Mouse (Mus musculus) neural tube, embryonic 11.5 days (tissue): ENCODE measurements around the gene Rap1b. TPM values are rescaled to one million over a fixed set of nuclear protein-coding genes. Genes with fewer than 3 reads are reported as not detected.
"Not testable (repeated sequence)": the region's sequence is repeated elsewhere in the genome, so short reads cannot be mapped to it uniquely, and the experiment has no call there.

ENCODE experiments used
- ATAC-seq: fragments of 200-750 bp; cut with Nextera tagmentation; 2 replicates; pipeline ENCODE4 v1.8.0; 2017; ENCODE audit warnings: moderate number of reproducible peaks, mild to moderate bottlenecking, moderate TSS enrichment, moderate library complexity; ENCODE audit not compliant: insufficient read depth, low FRiP score, low TSS enrichment
- DNase-seq: peaks from one replicate; pipeline ENCODE4 v3.0.0-alpha.2; 2015; ENCODE audit warnings: low spot score
- H3K27ac ChIP-seq: fragments of 300-500 bp; sonication (generic); 2 replicates; pipeline ENCODE4 v1.5.1; 2014; ENCODE audit warnings: low read depth, mild to moderate bottlenecking, low read length
- H3K27me3 ChIP-seq: fragments of 300-500 bp; sonication (generic); 2 replicates; pipeline ENCODE4 v1.6.1; 2014; ENCODE audit warnings: mild to moderate bottlenecking, low read length, mixed read lengths; ENCODE audit not compliant: control insufficient read depth, insufficient read depth
- H3K36me3 ChIP-seq: fragments of 300-500 bp; sonication (generic); 2 replicates; pipeline ENCODE4 v1.6.1; 2014; ENCODE audit warnings: mild to moderate bottlenecking, low read length, moderate library complexity, mixed read lengths; ENCODE audit not compliant: control insufficient read depth, insufficient read depth
- H3K4me1 ChIP-seq: fragments of 300-500 bp; sonication (generic); 2 replicates; pipeline ENCODE4 v1.6.1; 2014; ENCODE audit warnings: low read length, mixed read lengths; ENCODE audit not compliant: control insufficient read depth, insufficient read depth
- H3K4me2 ChIP-seq: fragments of 300-500 bp; sonication (generic); 2 replicates; pipeline ENCODE4 v1.6.1; 2014; ENCODE audit warnings: low read depth, mild to moderate bottlenecking, moderate library complexity
- H3K4me3 ChIP-seq: fragments of 300-500 bp; sonication (generic); 2 replicates; pipeline ENCODE4 v1.5.1; 2014; ENCODE audit warnings: low read depth, low read length
- H3K9ac ChIP-seq: fragments of 300-500 bp; sonication (generic); 2 replicates; pipeline ENCODE4 v1.6.1; 2014; ENCODE audit warnings: mild to moderate bottlenecking, low read length
- H3K9me3 ChIP-seq: fragments of 300-500 bp; sonication (generic); 2 replicates; pipeline ENCODE4 v1.6.1; 2016; ENCODE audit warnings: low read length; ENCODE audit not compliant: control insufficient read depth
- WGBS: fragments of 180-500 bp; shearing (Covaris S2); extraction: QIAGEN DNeasy Blood & Tissue Kit; methylation state at CpG from one replicate; pipeline ENCODE4 v1.1.7; 2014; 5-methylcytosine and 5-hydroxymethylcytosine counted together
- polyA plus RNA-seq: library from polyadenylated mRNA; unstranded; fragments of >200 nt; fragmentation: Nextera tagmentation; extraction: Ambion mirVana; gene quantifications from 2 replicates; pipeline ENCODE4 v1.2.1, GENCODE M21; 2014

Gene Rap1b
- polyA plus RNA-seq, result 175 and 183 TPM in 2 replicates

DNA sequence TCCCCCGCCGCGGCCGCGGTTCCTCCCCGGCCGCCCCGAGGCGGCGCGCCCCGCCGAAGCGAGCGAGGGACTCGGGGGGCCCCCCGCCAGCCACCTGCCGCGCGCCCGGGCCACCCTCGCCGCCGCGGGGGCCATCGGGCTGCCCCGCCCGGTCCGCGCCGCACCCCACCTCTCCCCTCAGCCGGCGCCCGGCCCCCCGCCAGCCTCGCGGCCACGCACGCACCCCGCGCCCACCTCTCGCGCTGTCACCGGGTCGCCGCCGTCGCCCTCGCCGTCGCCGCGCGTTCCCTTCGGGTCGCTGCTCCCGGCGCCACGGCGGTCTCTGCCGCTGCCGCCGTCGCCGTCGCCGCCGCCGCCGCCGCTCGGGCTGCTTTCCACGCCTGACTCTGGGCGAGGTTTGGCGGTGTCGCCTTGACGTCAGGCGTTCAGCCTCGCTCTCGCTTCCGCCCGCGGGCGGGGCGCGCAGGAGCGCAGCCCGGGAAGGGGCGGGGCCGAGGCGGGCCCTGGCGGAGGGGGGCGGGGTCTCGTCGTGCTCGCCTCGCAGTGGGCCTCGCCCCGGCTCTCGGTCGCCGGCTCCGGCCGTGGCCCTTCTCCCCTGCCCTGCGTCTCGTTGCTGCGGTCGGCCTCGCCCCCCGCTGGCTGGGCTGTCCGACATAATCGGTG lies at the start of gene Rap1b:
Gene Rap1b, minus strand, starts transcription at position 439 of the 663 bp plus-strand sequence.
- Histone ChIP-seq H3K27ac (peak within 1 kb of the TSS; percentile 98), H3K4me3 (peak within 1 kb of the TSS; percentile 95), H3K36me3 (no peaks in the 10 kb centered on the region), H3K4me2 (peak within 1 kb of the TSS; percentile 63), H3K27me3 (no peaks in the 10 kb centered on the region), H3K9me3 (no peaks in the 10 kb centered on the region), H3K4me1 (peaks cover 7% of the 10 kb centered on the region; the same call in 1 of the 2 replicates), H3K9ac (peak within 1 kb of the TSS; percentile 96)
- DNase-seq, result peak; percentile 98
- under 1% methylated on average over 39 of the region's 112 CpGs for WGBS
- peak; percentile 95 for ATAC-seq

- no peak for DNase-seq
- H3K36me3 ChIP-seq, result no peaks in the 10 kb centered on the region
Observed at GRCm38 (mm10) chr10:117895186-117895585, 49.4 kb upstream of the Rap1b start.

GRCm38 (mm10) chr10:117894114-117895035 lies 48.5 kb upstream of the Rap1b start:
- WGBS, result 92% methylated on average over 17 of the region's 17 CpGs
- Histone ChIP-seq H3K4me3 (no peak overlapping the region), H3K4me2 (no peak overlapping the region), H3K27ac (no peak overlapping the region), H3K27me3 (no peaks in the 10 kb centered on the region), H3K36me3 (no peaks in the 10 kb centered on the region), H3K4me1 (no peaks in the 10 kb centered on the region), H3K9me3 (no peaks in the 10 kb centered on the region), H3K9ac (no peak overlapping the region)
- ATAC-seq (no peak), DNase-seq (no peak)

More at GRCm38 (mm10) chr10:117895186-117895585, 49.4 kb upstream of the Rap1b start:
- Histone ChIP-seq H3K4me1 (no peaks in the 10 kb centered on the region), H3K9ac (no peak overlapping the region), H3K4me3 (no peak overlapping the region), H3K27ac (no peak overlapping the region), H3K4me2 (no peak overlapping the region), H3K27me3 (no peaks in the 10 kb centered on the region), H3K9me3 (no peaks in the 10 kb centered on the region)
- ATAC-seq, result no peak
- WGBS, result 80% methylated on average over 4 of the region's 4 CpGs

GRCm38 (mm10) chr10:117893128-117893527 lies 47.3 kb upstream of the Rap1b start:
- H3K9me3 ChIP-seq, H3K4me1 ChIP-seq, H3K27ac ChIP-seq, DNase-seq, H3K4me2 ChIP-seq, H3K4me3 ChIP-seq, H3K36me3 ChIP-seq, ATAC-seq, H3K27me3 ChIP-seq, H3K9ac ChIP-seq: not testable (repeated sequence)
- WGBS, result 57% methylated on average over 12 of the region's 13 CpGs

- H3K36me3 ChIP-seq, result no peaks in the 10 kb centered on the region
- H3K4me2 ChIP-seq, result no peak overlapping the region
- no peak overlapping the region for H3K4me3 ChIP-seq
- ATAC-seq (no peak), DNase-seq (no peak)
- H3K9ac ChIP-seq, result no peak overlapping the region
- 85% methylated on average over 10 of the region's 10 CpGs for WGBS
- no peaks in the 10 kb centered on the region for H3K4me1 ChIP-seq
- no peaks in the 10 kb centered on the region for H3K27me3 ChIP-seq
- no peak overlapping the region for H3K27ac ChIP-seq
- no peaks in the 10 kb centered on the region for H3K9me3 ChIP-seq
Observed at GRCm38 (mm10) chr10:117891327-117891726, 45.5 kb upstream of the Rap1b start.

DNA sequence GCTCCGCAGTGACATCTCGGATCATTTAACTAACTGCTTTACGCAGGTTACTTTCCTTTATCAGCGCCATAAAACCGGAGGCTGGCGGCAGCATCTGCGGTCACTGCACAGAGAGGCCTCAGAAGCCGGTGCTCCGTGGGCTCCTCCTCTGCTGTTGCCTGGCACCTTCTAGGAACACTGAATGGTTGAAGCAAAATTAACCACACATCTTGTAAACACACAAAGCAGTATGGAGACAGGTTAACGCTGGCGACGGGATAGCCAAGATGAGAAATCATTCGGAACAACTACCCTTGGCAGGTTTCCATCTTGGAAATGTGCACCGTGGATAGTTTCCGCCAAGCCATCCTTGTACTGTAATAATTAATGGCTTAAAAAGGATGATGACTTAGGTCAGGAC lies 43.0 kb upstream of the Rap1b start:
- WGBS, result 59% methylated on average over 15 of the region's 15 CpGs
- no peaks in the 10 kb centered on the region for H3K4me1 ChIP-seq
- H3K4me3 ChIP-seq, result no peak overlapping the region
- no peak overlapping the region for H3K4me2 ChIP-seq
- H3K27me3 ChIP-seq, result no peaks in the 10 kb centered on the region
- no peaks in the 10 kb centered on the region for H3K36me3 ChIP-seq
- ATAC-seq, result no peak
- no peak for DNase-seq
- no peaks in the 10 kb centered on the region for H3K9me3 ChIP-seq
- no peak overlapping the region for H3K27ac ChIP-seq
- no peak overlapping the region for H3K9ac ChIP-seq

DNA sequence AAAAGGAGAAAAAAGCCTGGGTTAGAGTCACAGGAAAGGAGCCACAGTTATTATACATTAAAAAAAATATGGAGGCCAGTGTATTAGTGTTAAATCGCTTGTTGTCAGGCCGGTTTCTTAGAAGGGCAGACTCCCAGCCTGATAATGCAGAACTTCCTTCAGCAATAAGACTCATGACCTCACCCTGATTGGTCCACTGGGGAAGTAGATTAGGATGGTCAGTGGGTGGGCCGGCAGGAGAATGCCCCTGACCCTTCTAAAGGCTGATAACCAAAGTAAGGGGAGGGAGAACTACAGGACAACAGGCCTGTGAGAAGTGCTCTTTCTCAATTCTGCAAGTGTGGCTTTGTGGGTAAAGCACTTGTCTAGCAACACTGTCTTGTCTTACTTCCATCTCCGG lies 39.5 kb upstream of the Rap1b start:
- Histone ChIP-seq H3K9me3 (no peaks in the 10 kb centered on the region), H3K36me3 (no peaks in the 10 kb centered on the region), H3K4me3 (no peak overlapping the region), H3K9ac (no peak overlapping the region), H3K27ac (no peak overlapping the region), H3K4me1 (no peaks in the 10 kb centered on the region), H3K27me3 (no peaks in the 10 kb centered on the region), H3K4me2 (no peak overlapping the region)
- WGBS, result 65% methylated on average over 4 of the region's 4 CpGs
- ATAC-seq, result no peak
- no peak for DNase-seq

GRCm38 (mm10) chr10:117884760-117885159 lies 38.9 kb upstream of the Rap1b start:
- 93% methylated on average over 5 of the region's 5 CpGs for WGBS
- H3K9ac ChIP-seq, result no peak overlapping the region
- H3K36me3 ChIP-seq, result no peaks in the 10 kb centered on the region
- no peak overlapping the region for H3K4me2 ChIP-seq
- no peak overlapping the region for H3K4me3 ChIP-seq
- H3K9me3 ChIP-seq, result no peaks in the 10 kb centered on the region
- no peak for ATAC-seq
- DNase-seq, result no peak
- H3K4me1 ChIP-seq, result no peaks in the 10 kb centered on the region
- no peak overlapping the region for H3K27ac ChIP-seq
- H3K27me3 ChIP-seq, result no peaks in the 10 kb centered on the region
